Mouse (Mus musculus): ENCODE results near the gene Ankrd31.
"Not testable (repeated sequence)": the region's sequence is repeated elsewhere in the genome, so short reads cannot be mapped to it uniquely, and the experiment has no call there.

- not testable (repeated sequence) for TF ChIP-seq EP300, CTCF (IDR thresholded peaks at IDR 0.05; ENCODE audit: low read depth)
These were observed 193.4 kb downstream of the Ankrd31 start for GRCm38 (mm10) chr13:96941481-96941880.

Measured in heart, postnatal 0 days (tissue).